Mouse (Mus musculus): ENCODE data around the gene Fbxw8.
A peak's percentile ranks its signal among the peaks of the same experiment; 100 is the strongest.

The Fbxw8 gene

DNA sequence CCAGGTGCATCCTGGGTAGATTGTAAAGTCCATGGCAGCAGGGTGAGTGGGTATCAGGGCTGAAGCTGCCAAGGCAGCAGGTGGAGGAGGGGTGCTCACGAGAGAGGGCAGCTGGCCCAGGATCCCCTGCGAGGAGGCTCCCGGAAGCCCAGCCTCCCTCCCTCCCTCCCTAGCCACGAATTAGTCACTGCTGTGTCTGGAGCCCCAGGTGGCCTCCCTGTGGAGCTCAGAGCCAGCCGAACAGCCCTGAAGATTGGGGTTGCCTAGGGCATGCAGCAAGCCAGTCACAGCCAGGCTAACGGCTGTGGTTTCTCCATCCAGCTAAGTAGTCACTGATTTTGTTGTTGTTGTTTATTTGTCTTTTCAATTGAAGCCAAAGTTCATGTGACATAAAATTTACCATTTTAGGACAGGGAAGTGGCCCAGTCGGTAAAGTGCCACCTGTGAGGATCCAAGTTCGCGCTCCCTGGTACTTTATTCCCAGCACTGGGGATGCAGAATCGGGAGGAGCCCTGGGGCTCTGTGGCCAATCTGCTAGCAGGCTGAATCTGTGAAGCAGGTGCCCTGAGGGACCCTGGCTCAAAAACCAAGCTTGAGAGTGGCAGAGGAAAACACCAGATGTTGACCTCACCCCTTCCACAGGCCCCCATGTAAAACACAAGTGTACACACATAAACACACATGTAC, 117.3 kb downstream of the Fbxw8 start:
- peak; percentile 59 to 76 for DNase-seq

GRCm38 (mm10) chr5:118036888-118037797, 118.1 kb downstream of the Fbxw8 start:
- DNase-seq, result peak; percentile 68 to 80

DNA sequence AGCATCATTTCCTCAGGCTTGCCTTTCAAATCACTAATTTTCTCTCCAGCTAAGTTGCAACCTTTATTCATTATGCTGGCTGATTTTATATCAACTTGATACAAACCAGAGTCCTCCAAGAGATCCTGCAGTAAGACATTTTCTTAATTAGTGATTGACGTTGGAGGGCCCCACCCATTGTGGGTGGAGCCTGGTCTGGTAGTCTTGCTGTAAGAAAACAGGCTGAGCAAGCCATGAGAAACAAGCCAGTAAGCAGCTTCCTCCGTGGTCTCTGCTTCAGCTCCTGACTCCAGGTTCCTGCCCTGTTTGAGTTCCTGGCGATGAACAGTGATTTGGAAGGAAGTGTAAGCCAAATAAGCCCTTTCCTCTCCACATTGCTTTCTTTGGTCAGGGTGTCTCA, 119.5 kb downstream of the Fbxw8 start:
- DNase-seq, result no peak

DNA sequence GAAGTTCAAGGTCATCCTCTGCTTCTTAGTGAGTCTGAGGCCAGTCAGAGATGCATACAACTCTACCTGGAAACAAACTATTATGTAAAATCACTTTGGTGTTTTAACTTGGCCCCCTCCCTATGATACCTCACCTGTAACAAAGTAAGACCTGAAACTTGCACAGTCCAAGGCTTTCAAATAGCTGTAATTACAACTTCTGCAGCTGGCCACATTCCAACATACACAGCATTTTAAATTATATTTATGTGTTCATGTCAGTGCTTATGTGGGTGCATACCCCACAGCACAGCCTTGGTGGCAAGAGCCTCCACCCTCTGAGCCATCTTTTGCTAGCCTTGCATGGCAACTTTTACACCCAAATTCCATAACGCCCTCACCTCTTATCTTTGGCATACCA, 120.6 kb downstream of the Fbxw8 start:
- DNase-seq, result no peak

GRCm38 (mm10) chr5:118033740-118034139, 121.5 kb downstream of the Fbxw8 start:
- DNase-seq, result no peak

GRCm38 (mm10) chr5:118033328-118033727, 121.9 kb downstream of the Fbxw8 start:
- no peak for DNase-seq

DNA sequence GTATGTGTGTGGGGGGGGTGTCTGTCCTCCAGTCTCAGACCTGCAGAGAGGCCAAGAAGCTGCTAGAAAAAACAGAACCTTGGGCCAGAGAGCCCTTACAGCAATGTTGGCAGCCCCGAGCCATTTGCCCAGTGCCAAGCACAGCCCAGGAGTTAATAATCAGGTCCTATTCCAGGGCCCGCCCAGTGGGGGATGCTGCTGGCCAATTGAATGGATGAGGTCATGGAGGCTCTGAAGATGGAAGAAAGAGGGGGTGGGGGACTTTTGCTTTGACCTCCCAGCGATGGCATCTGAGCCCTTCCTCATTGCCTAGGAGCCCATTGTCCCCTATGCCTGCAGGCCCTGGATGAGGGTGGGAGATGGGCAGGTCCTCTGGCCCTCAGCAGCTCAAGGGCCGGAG, 123.8 kb downstream of the Fbxw8 start:
- no peak for DNase-seq

- DNase-seq, result no peak
Measured at GRCm38 (mm10) chr5:118031059-118031458, 124.2 kb downstream of the Fbxw8 start.

GRCm38 (mm10) chr5:118030022-118030675, 125.1 kb downstream of the Fbxw8 start:
- DNase-seq, result no peak

GRCm38 (mm10) chr5:118029420-118029819, 125.8 kb downstream of the Fbxw8 start:
- peak; percentile 78 to 84 for DNase-seq

GRCm38 (mm10) chr5:118029035-118029408, 126.2 kb downstream of the Fbxw8 start:
- no peak for DNase-seq

GRCm38 (mm10) chr5:118028191-118029034, 126.9 kb downstream of the Fbxw8 start:
- DNase-seq, result peak; percentile 35 to 43

DNA sequence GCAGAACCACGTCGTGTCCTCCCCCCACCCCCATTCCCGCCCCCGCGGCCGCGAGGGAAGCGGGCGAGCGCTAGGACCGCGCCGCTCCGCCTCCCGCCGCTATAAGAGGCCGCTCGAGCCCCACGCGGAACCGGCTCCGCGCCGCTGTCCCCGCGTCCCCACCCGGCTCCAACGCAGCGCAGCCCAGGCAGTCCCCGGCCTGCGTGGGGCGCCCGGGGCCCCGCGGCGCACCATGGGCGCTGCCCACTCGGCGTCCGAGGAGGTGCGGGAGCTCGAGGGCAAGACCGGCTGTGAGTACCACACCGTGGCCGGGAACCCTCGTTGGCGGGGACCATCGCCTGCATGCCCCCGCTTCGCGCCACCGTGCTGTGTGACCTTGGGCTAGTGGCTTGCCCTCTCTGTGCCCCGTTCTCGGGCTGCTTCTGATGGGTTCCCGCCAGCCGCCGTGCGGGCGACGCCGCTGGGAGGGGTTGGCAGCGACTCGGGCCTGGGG, 127.5 kb downstream of the Fbxw8 start, which contains the start of gene Tesc:
TSS of gene Tesc (plus strand) at position 46 of the 493 bp plus-strand sequence.
- peak; percentile 18 to 39 for DNase-seq

DNA sequence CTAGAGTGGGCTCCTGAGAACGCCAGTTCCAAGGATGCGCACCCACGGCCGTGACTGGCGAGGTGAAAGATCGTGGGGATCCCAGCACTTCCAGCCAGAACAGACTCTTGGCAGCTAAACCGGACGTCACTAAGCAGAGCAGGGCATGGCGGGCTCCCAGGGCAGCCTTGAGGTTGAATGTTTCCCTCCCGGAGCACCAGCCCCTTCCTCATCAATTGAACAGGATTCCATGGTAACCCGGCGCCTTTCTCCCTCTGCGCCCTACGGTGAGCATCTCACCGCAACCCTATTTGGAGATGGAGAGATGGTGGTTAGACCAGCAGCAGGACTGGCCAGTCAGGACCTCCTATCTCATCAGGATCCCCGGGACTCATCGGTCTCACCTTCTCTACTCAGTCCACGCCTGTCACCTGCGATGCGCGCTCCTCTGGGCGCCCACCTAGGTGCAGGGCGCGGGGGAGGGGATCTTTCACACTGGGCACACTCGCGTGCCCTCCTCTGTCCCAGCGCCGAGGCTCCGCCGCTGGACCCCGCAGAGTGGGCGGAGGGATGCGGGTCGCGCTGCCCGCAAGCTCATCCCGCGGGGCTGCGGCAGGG, 128.1 kb downstream of the Fbxw8 start:
- peak in 1 of 2 experiments; percentile 11 for DNase-seq

DNA sequence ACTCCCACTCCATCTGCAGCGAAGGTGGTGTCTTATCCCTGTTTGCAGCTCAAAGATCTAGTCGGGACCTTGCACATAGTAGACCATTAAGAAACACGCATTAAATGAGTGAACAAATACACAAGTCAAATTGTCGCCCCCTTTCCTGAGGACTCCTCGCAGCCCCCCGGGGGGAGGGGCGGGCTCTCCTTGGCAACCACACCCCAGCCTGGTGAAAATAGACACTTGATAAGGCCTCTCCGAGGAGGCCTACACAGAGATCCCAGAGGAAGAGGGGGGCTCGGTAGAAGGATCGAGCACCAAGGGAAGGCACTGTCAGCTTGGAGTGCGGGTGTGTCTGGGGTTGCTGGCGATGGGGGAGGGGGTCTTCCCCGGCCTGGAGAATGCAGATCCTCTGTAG, 128.9 kb downstream of the Fbxw8 start:
- no peak for DNase-seq

DNA sequence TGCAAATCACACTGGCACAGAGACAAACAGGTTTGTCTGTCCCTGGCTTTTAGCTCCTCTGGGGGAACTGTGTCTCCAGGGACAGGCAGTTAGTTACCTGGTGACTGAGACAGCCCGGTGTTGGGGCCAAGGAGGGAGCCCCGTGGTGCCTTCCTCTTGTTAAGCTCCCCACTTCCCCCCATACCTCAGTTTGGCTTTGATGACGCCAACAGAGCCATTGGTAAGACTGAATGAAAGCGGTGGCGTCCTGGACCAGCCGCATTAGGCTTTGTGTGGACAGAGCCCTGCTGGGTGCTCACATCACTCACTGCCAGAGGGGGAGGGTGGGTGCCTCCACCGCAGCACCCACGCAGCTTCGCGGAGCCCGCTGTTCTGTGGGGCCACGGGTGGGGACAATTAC, 129.4 kb downstream of the Fbxw8 start:
- DNase-seq, result no peak

DNA sequence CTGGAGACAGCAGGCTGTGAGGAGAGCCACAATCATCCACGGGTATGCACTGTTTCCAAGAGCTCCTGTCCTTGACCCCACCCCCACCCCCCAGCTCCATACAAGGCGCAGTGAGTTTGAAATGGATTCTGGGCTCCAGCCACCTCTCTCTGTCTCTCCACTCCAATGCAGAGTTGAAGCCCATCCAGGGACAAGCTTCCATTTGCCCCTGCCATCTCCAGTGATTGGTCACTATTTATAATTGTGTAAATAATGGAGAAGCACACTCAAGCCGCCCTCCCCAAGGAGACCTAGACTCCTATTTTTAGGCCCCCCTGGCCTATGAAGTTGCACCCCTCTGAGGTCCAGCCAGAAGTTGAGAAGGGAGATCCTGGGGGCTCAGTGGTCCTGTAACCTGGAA, 132.2 kb downstream of the Fbxw8 start:
- no peak for DNase-seq

GRCm38 (mm10) chr5:118019905-118020304, 135.4 kb downstream of the Fbxw8 start:
- no peak for DNase-seq

- no peak for DNase-seq
Measured at GRCm38 (mm10) chr5:118017527-118017926, 137.7 kb downstream of the Fbxw8 start.

DNA sequence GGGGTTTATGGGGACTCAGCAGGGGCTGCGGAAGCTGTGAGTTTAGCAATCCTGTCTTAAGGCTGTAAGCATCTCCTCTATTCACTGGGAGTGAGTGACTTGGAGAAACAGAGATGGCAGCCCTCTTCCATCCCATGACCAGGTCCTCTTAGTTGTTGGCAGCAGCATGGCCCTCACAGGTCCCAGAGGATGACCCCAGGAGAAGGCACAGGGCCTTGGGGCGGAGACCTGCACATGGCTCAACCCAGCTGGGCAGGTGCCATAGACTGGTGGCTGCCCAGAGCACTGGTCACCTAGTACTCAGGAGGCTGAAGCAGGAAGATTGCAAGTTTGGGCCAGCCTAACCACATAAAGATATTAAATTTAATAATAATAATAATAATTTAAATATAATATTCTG, 139.6 kb downstream of the Fbxw8 start:
- no peak for DNase-seq

DNA sequence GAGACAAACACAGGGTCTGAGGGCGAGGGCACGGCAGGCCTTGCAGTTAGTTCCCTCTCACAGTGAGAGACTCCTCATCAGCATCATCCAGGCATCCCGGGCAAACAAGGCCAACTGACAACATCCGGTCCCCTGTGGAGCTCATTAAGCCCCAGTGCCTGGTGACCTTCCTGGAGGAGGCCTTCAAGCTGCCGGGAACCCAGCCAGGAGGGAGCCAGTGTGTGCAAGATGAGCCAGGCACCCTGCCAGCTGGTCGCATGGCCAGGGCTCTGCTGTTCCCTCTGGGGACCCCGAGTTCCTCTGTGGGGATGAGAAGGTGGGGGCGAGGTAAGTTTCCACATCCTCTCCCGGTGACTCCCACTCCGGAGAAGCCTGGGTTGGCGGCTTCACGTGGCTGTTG, 140.2 kb downstream of the Fbxw8 start:
- no peak for DNase-seq

All from thymus, postnatal 36 days (tissue).